Mouse (Mus musculus) thymus, adult 2 months (tissue): ENCODE results near the gene Kank2.

Source experiments
- CTCF ChIP-seq: fragments of 200-500 bp; IDR thresholded peaks from 2 replicates; pipeline ENCODE4 v1.5.1; 2012; ENCODE audit warnings: mild to moderate bottlenecking, control low read depth, low read length, moderate library complexity, borderline replicate concordance; ENCODE audit not compliant: control insufficient read depth, poor library complexity, insufficient read depth; ENCODE audit errors: extremely low read depth
- POLR2A ChIP-seq: fragments of 200-500 bp; IDR thresholded peaks from 2 replicates; pipeline ENCODE4 v1.6.1; 2012; ENCODE audit warnings: mild to moderate bottlenecking, low read length, control low read depth, moderate library complexity; ENCODE audit not compliant: control insufficient read depth, poor library complexity, insufficient read depth; ENCODE audit errors: extremely low read depth

GRCm38 (mm10) chr9:21830936-21831335, 32.4 kb upstream of the Kank2 start:
- TF ChIP-seq CTCF (no peak), POLR2A (no peak)
